Mouse (Mus musculus) erythroblast, embryonic 14.5 days (primary cell): ENCODE data around the gene Susd1.

Source experiments
- GATA1 ChIP-seq: IDR thresholded peaks from 2 replicates; pipeline ENCODE4 v1.6.1; 2012; ENCODE audit warnings: low read length, inconsistent platforms, mixed read lengths
- TAL1 ChIP-seq: IDR thresholded peaks from 3 replicates; pipeline ENCODE4 v1.6.1; 2012; ENCODE audit warnings: low read length, inconsistent platforms, mixed read lengths

GRCm38 (mm10) chr4:59462494-59462893 lies 24.1 kb upstream of the Susd1 start:
- TF ChIP-seq GATA1 (no peak), TAL1 (no peak)
